Mouse (Mus musculus) frontal cortex, adult 2 months (tissue): ENCODE measurements at regions not wholly inside any gene's neighbourhood (a gene's known extent, or its start where the extent isn't known, plus 50 kb on each side); places are given as distances from the start of the nearest gene placed in this dataset.

ENCODE experiments used
- DNase-seq, 2 experiments: peaks; one replicate each; pipeline ENCODE4 v3.0.0; 2022; ENCODE audit warnings: low spot score in 1 of 2; ENCODE audit errors: extremely low spot score in 1 of 2

GRCm38 (mm10) chr6:44793348-44793747 lies 265.8 kb upstream of the Cntnap2 start:
- no peak for DNase-seq

- DNase-seq, result no peak
These were observed 243.8 kb upstream of the Cntnap2 start for GRCm38 (mm10) chr6:44815362-44815761.

- DNase-seq, result no peak
These were observed 215.0 kb upstream of the Cntnap2 start for GRCm38 (mm10) chr6:44844177-44844576.

- DNase-seq, result peak in 1 of 2 experiments; percentile 5
These were observed 209.7 kb upstream of the Cntnap2 start for GRCm38 (mm10) chr6:44849477-44849876.

- DNase-seq, result peak in 1 of 2 experiments; percentile 21
These were observed 208.3 kb upstream of the Cntnap2 start for GRCm38 (mm10) chr6:44850829-44851228.

- DNase-seq, result no peak
These were observed 158.9 kb upstream of the Cntnap2 start for GRCm38 (mm10) chr6:44900249-44900648.
